Mouse (Mus musculus): Measurements from ENCODE around the gene Zswim3. TPM values are rescaled to one million over a fixed set of nuclear protein-coding genes. Genes with fewer than 3 reads are reported as not detected.

Zswim3 gene
- polyA plus RNA-seq, 1 experiment from 2014 or later, result 11.3 TPM

GRCm38 (mm10) chr2:164817703-164818102 is 12.8 kb downstream of the Zswim3 start:
- DNase-seq (ENCODE audit: low spot score) (peak; percentile 22), ATAC-seq (replicated peaks; ENCODE audit: insufficient number of reproducible peaks, low FRiP score, low TSS enrichment, low read depth) (no peak)
- Histone ChIP-seq H3K4me1 (ENCODE audit: control insufficient read depth, insufficient read depth, low read length) (no peaks in the 10 kb centered on the region), H3K4me3 (ENCODE audit: low read depth, low read length) (no peak overlapping the region), H3K27me3 (ENCODE audit: control insufficient read depth, insufficient read depth, low read length) (no peaks in the 10 kb centered on the region), H3K9ac (replicated peaks; ENCODE audit: low read length) (no peak overlapping the region), H3K27ac (replicated peaks; ENCODE audit: low read depth, low read length) (no peak overlapping the region), H3K4me2 (ENCODE audit: low read depth, low read length) (no peak overlapping the region), H3K9me3 (replicated peaks; ENCODE audit: control insufficient read depth, low read length) (no peaks in the 10 kb centered on the region), H3K36me3 (replicated peaks; ENCODE audit: control insufficient read depth, insufficient read depth, low read depth, low read length) (no peaks in the 10 kb centered on the region; the same call in 1 of the 2 replicates)
- 48% methylated on average over 5 of the region's 5 CpGs for WGBS

- 84% methylated on average over 6 of the region's 6 CpGs for WGBS
- H3K9me3 ChIP-seq (replicated peaks; ENCODE audit: control insufficient read depth, low read length), result no peaks in the 10 kb centered on the region
- no peak overlapping the region for H3K4me3 ChIP-seq (ENCODE audit: low read depth, low read length)
- DNase-seq (ENCODE audit: low spot score) (no peak), ATAC-seq (replicated peaks; ENCODE audit: insufficient number of reproducible peaks, low FRiP score, low TSS enrichment, low read depth) (no peak)
- no peak overlapping the region for H3K9ac ChIP-seq (replicated peaks; ENCODE audit: low read length)
- no peaks in the 10 kb centered on the region; the same call in none of the 2 replicates for H3K36me3 ChIP-seq (replicated peaks; ENCODE audit: control insufficient read depth, insufficient read depth, low read depth, low read length)
- H3K27me3 ChIP-seq (ENCODE audit: control insufficient read depth, insufficient read depth, low read length), result no peaks in the 10 kb centered on the region
- no peak overlapping the region for H3K4me2 ChIP-seq (ENCODE audit: low read depth, low read length)
- H3K4me1 ChIP-seq (ENCODE audit: control insufficient read depth, insufficient read depth, low read length), result no peaks in the 10 kb centered on the region
- H3K27ac ChIP-seq (replicated peaks; ENCODE audit: low read depth, low read length), result no peak overlapping the region
Observed at GRCm38 (mm10) chr2:164821060-164821459, 16.2 kb downstream of the Zswim3 start.

- H3K27me3 ChIP-seq (ENCODE audit: control insufficient read depth, insufficient read depth, low read length), result no peaks in the 10 kb centered on the region
- no peaks in the 10 kb centered on the region; the same call in none of the 2 replicates for H3K36me3 ChIP-seq (replicated peaks; ENCODE audit: control insufficient read depth, insufficient read depth, low read depth, low read length)
- WGBS, result 1% methylated on average over 32 of the region's 32 CpGs
- H3K9me3 ChIP-seq (replicated peaks; ENCODE audit: control insufficient read depth, low read length), result no peaks in the 10 kb centered on the region
- peak within 1 kb of the TSS; percentile 61 for H3K9ac ChIP-seq (replicated peaks; ENCODE audit: low read length)
- H3K4me3 ChIP-seq (ENCODE audit: low read depth, low read length), result peak within 1 kb of the TSS; percentile 65
- ATAC-seq (replicated peaks; ENCODE audit: insufficient number of reproducible peaks, low FRiP score, low TSS enrichment, low read depth) (peak; percentile 99), DNase-seq (ENCODE audit: low spot score) (peak; percentile 99)
- H3K4me2 ChIP-seq (ENCODE audit: low read depth, low read length), result peak within 1 kb of the TSS; percentile 43
- peak within 1 kb of the TSS; percentile 60; the same call in 1 of the 2 replicates for H3K27ac ChIP-seq (replicated peaks; ENCODE audit: low read depth, low read length)
- H3K4me1 ChIP-seq (ENCODE audit: control insufficient read depth, insufficient read depth, low read length), result no peaks in the 10 kb centered on the region
Observed at GRCm38 (mm10) chr2:164822636-164823165, 17.8 kb downstream of the Zswim3 start, which contains the start of gene Zswim1. Gene Zswim1, plus strand, starts transcription at chr2:164822686.

- 4% methylated on average over 10 of the region's 10 CpGs for WGBS
- H3K27ac ChIP-seq (replicated peaks; ENCODE audit: low read depth, low read length), result peak overlapping the region; percentile 60; the same call in 1 of the 2 replicates
- no peaks in the 10 kb centered on the region for H3K9me3 ChIP-seq (replicated peaks; ENCODE audit: control insufficient read depth, low read length)
- peak overlapping the region; percentile 61 for H3K9ac ChIP-seq (replicated peaks; ENCODE audit: low read length)
- H3K4me1 ChIP-seq (ENCODE audit: control insufficient read depth, insufficient read depth, low read length), result no peaks in the 10 kb centered on the region
- H3K4me3 ChIP-seq (ENCODE audit: low read depth, low read length), result peak overlapping the region; percentile 65
- DNase-seq (ENCODE audit: low spot score), result peak; percentile 66
- H3K27me3 ChIP-seq (ENCODE audit: control insufficient read depth, insufficient read depth, low read length), result no peaks in the 10 kb centered on the region
- ATAC-seq (replicated peaks; ENCODE audit: insufficient number of reproducible peaks, low FRiP score, low TSS enrichment, low read depth), result peak; percentile 60
- H3K4me2 ChIP-seq (ENCODE audit: low read depth, low read length), result peak overlapping the region; percentile 43
- H3K36me3 ChIP-seq (replicated peaks; ENCODE audit: control insufficient read depth, insufficient read depth, low read depth, low read length), result no peaks in the 10 kb centered on the region; the same call in none of the 2 replicates
Observed at GRCm38 (mm10) chr2:164823181-164823585, 18.3 kb downstream of the Zswim3 start.

GRCm38 (mm10) chr2:164823969-164824368 is 19.1 kb downstream of the Zswim3 start:
- Histone ChIP-seq H3K9ac (replicated peaks; ENCODE audit: low read length) (no peak overlapping the region), H3K4me2 (ENCODE audit: low read depth, low read length) (no peak overlapping the region), H3K36me3 (replicated peaks; ENCODE audit: control insufficient read depth, insufficient read depth, low read depth, low read length) (no peaks in the 10 kb centered on the region; the same call in none of the 2 replicates), H3K4me3 (ENCODE audit: low read depth, low read length) (no peak overlapping the region), H3K27me3 (ENCODE audit: control insufficient read depth, insufficient read depth, low read length) (no peaks in the 10 kb centered on the region), H3K4me1 (ENCODE audit: control insufficient read depth, insufficient read depth, low read length) (no peaks in the 10 kb centered on the region), H3K9me3 (replicated peaks; ENCODE audit: control insufficient read depth, low read length) (no peaks in the 10 kb centered on the region), H3K27ac (replicated peaks; ENCODE audit: low read depth, low read length) (no peak overlapping the region)
- WGBS, result 90% methylated on average over 4 of the region's 4 CpGs
- ATAC-seq (replicated peaks; ENCODE audit: insufficient number of reproducible peaks, low FRiP score, low TSS enrichment, low read depth) (no peak), DNase-seq (ENCODE audit: low spot score) (no peak)

GRCm38 (mm10) chr2:164825521-164825920 is 20.6 kb downstream of the Zswim3 start:
- WGBS, result 94% methylated on average over 17 of the region's 17 CpGs
- H3K27ac ChIP-seq (replicated peaks; ENCODE audit: low read depth, low read length), result no peak overlapping the region
- H3K27me3 ChIP-seq (ENCODE audit: control insufficient read depth, insufficient read depth, low read length), result no peaks in the 10 kb centered on the region
- no peaks in the 10 kb centered on the region for H3K9me3 ChIP-seq (replicated peaks; ENCODE audit: control insufficient read depth, low read length)
- DNase-seq (ENCODE audit: low spot score) (no peak), ATAC-seq (replicated peaks; ENCODE audit: insufficient number of reproducible peaks, low FRiP score, low TSS enrichment, low read depth) (no peak)
- H3K36me3 ChIP-seq (replicated peaks; ENCODE audit: control insufficient read depth, insufficient read depth, low read depth, low read length), result no peaks in the 10 kb centered on the region; the same call in none of the 2 replicates
- H3K9ac ChIP-seq (replicated peaks; ENCODE audit: low read length), result no peak overlapping the region
- no peak overlapping the region for H3K4me2 ChIP-seq (ENCODE audit: low read depth, low read length)
- H3K4me1 ChIP-seq (ENCODE audit: control insufficient read depth, insufficient read depth, low read length), result no peaks in the 10 kb centered on the region
- H3K4me3 ChIP-seq (ENCODE audit: low read depth, low read length), result no peak overlapping the region

GRCm38 (mm10) chr2:164827146-164827850 is 22.4 kb downstream of the Zswim3 start:
- Histone ChIP-seq H3K4me2 (ENCODE audit: low read depth, low read length) (no peak overlapping the region), H3K27me3 (ENCODE audit: control insufficient read depth, insufficient read depth, low read length) (no peaks in the 10 kb centered on the region), H3K4me1 (ENCODE audit: control insufficient read depth, insufficient read depth, low read length) (no peaks in the 10 kb centered on the region), H3K9ac (replicated peaks; ENCODE audit: low read length) (no peak overlapping the region), H3K36me3 (replicated peaks; ENCODE audit: control insufficient read depth, insufficient read depth, low read depth, low read length) (no peaks in the 10 kb centered on the region; the same call in none of the 2 replicates), H3K27ac (replicated peaks; ENCODE audit: low read depth, low read length) (no peak overlapping the region), H3K9me3 (replicated peaks; ENCODE audit: control insufficient read depth, low read length) (no peaks in the 10 kb centered on the region), H3K4me3 (ENCODE audit: low read depth, low read length) (no peak overlapping the region)
- DNase-seq (ENCODE audit: low spot score) (no peak), ATAC-seq (replicated peaks; ENCODE audit: insufficient number of reproducible peaks, low FRiP score, low TSS enrichment, low read depth) (no peak)
- WGBS, result 92% methylated on average over 15 of the region's 16 CpGs

- no peak for DNase-seq (ENCODE audit: low spot score)
- WGBS, result 83% methylated on average over 6 of the region's 6 CpGs
- H3K4me1 ChIP-seq (ENCODE audit: control insufficient read depth, insufficient read depth, low read length), result no peaks in the 10 kb centered on the region
- H3K9me3 ChIP-seq (replicated peaks; ENCODE audit: control insufficient read depth, low read length), result no peaks in the 10 kb centered on the region
- H3K9ac ChIP-seq (replicated peaks; ENCODE audit: low read length), result no peak within 1 kb of the TSS
- H3K4me2 ChIP-seq (ENCODE audit: low read depth, low read length), result no peak within 1 kb of the TSS
- H3K27me3 ChIP-seq (ENCODE audit: control insufficient read depth, insufficient read depth, low read length), result no peaks in the 10 kb centered on the region
- no peak for ATAC-seq (replicated peaks; ENCODE audit: insufficient number of reproducible peaks, low FRiP score, low TSS enrichment, low read depth)
- H3K36me3 ChIP-seq (replicated peaks; ENCODE audit: control insufficient read depth, insufficient read depth, low read depth, low read length), result no peaks in the 10 kb centered on the region; the same call in none of the 2 replicates
- H3K4me3 ChIP-seq (ENCODE audit: low read depth, low read length), result no peak within 1 kb of the TSS
- H3K27ac ChIP-seq (replicated peaks; ENCODE audit: low read depth, low read length), result no peak within 1 kb of the TSS
Observed at GRCm38 (mm10) chr2:164828437-164828836, 23.5 kb downstream of the Zswim3 start, which contains the start of gene Spata25. Gene Spata25, minus strand, starts transcription at chr2:164828537.

All from embryonic facial prominence, embryonic 11.5 days (tissue).